Mouse (Mus musculus) thymus, adult 2 months (tissue): Measurements from ENCODE around the gene Clec12a.

Experiments used
- CTCF ChIP-seq: fragments of 200-500 bp; IDR thresholded peaks from 2 replicates; pipeline ENCODE4 v1.5.1; 2012; ENCODE audit warnings: mild to moderate bottlenecking, control low read depth, low read length, moderate library complexity, borderline replicate concordance; ENCODE audit not compliant: control insufficient read depth, poor library complexity, insufficient read depth; ENCODE audit errors: extremely low read depth
- POLR2A ChIP-seq: fragments of 200-500 bp; IDR thresholded peaks from 2 replicates; pipeline ENCODE4 v1.6.1; 2012; ENCODE audit warnings: mild to moderate bottlenecking, low read length, control low read depth, moderate library complexity; ENCODE audit not compliant: control insufficient read depth, poor library complexity, insufficient read depth; ENCODE audit errors: extremely low read depth

DNA sequence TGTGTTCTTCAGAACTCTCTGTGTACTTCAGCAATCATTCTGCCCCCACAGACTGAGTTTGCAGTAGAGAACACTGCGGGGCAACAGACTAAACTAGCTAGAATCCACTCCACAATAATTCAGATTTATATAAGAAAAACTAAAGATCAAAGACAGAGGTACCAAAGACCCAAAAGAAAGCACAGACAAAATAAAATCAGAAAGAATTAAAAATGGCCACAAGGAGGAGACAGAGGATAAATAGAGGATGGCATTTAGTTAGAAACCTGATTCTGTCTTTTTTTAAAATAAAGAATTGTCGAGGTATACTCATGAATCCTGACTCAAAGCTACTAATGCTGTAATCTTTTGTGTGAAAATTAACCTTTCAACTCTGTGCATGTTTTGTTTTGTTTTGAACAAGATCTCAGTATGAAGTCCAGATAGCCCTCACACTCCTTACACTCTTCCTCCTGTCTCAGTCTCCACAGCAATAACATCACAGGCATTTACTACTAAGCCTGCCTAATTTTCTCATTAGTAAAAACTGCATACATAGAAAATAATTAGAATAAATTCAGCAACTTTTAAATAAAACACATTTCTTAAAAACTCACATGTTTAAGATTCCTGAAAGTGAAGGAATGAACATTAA, 50.7 kb downstream of the Clec12a start:
- TF ChIP-seq POLR2A (no peak), CTCF (no peak)
